Mouse (Mus musculus): ENCODE measurements at regions not wholly inside any gene's neighbourhood (a gene's known extent, or its start where the extent isn't known, plus 50 kb on each side); places are given as distances from the start of the nearest gene placed in this dataset.

DNA sequence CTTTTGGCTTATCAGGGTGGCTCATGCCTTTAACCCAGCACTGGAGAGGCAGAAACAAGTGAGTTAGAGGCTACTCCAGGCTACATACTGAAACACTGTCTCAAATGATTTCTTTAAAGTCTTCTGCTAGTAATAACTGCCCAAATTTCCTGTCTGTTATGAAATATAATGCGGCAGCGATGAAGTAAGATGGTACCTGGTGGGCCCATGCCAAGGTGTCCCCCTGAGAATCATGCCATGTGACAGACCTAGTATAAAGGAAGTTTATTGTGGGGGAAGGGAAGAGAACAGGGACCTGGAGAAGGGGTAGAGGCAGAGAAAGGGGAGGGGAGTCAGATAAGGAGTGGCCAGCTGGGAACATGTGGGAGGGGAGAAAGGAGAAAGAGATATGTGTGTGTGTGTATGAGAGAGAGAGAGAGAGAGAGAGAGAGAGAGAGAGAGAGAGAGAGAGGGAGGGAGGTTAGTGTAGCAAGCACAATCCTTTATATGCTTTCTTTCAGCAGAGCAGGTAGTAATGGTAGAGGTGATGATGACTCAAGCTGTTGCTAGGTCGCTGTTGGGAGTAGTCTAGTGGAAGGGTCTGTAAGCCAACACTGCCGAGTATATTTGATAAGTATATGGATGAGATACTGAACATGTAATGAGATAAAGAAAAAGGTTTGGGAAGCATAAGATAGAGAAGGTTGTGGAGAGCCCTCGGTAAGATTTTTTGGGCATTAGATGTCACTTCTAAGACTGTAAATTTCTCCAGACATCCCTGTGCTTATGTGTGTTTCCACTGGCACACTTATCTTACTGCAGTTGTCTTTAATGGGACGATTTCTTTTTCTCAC, 71.1 kb upstream of the Dph5 start:
- no peak for DNase-seq (ENCODE audit: low spot score)

DNA sequence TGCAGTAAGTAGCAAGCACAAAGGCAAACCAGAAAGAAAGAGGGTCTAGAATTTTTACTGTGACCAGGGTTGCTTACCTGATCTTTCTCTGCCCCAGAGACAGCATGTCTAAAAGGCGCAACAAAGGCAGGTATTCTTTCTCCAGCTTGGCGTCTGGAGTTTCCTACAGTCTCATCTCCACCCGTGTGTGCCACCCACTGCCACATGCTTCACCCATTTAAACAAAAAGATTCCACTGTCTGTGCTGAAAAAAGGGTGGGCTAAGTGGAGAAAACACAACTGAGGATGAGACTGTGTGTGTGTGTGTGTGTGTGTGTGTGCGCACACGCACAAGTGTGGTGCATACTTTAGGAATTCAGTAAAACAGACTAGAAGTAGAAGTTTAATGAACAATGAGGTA, 69.9 kb upstream of the Dph5 start:
- no peak for DNase-seq (ENCODE audit: low spot score)

DNA sequence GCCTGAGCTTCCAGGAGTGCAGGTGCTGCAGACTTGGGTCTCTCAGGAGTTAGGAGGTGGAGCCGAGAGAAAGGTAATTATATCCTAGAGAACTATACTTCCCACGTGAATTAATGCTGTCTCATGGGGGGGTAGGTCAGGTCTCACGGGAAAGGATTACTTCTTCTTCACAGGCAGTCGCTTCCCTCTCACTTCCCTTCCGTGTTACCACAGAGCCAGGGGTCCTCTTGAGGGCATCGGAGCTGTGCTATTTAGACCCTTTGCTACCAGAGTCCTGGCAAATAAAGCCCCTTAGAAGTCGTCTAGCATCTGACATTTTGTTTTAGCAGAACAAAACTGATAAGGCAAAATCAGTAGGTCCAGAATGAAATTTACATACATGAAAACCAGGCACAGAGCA, 68.9 kb upstream of the Dph5 start:
- no peak for DNase-seq (ENCODE audit: low spot score)

DNA sequence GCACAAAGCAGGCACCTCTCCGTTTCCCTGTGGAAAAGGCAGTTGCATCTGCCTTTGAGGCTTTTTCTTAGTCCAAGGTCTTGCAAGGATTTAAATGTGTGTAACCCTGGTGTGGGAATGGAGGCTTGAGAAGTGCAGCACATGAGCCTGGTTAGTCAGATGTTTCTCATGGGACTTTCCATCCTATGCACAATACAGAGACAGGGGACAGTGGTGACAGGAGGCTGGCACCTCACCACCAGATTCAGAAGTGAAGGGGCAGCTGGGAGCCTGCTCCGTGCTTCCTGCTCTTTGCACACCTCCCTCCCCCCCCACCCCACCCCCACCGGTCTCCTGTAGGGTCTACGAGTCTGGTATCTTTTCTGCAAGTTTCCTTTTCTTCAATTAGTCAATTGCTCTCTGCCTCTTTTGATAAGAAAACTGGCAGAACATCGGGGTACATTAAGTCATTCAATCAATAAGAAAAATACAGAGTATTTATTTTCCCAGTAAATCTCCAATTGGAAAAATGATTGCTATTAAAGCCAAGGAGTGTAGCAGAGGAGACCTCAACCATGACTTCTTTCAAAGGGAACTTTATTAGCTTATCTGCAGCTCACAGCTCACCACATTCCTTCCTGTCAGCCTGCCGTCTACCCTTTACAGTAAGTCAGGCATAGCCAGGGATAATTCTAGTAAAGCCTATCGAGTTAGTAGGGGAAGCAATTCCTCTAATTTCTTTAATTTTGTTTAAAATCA, 68.1 kb upstream of the Dph5 start:
- DNase-seq (ENCODE audit: low spot score) = no peak

DNA sequence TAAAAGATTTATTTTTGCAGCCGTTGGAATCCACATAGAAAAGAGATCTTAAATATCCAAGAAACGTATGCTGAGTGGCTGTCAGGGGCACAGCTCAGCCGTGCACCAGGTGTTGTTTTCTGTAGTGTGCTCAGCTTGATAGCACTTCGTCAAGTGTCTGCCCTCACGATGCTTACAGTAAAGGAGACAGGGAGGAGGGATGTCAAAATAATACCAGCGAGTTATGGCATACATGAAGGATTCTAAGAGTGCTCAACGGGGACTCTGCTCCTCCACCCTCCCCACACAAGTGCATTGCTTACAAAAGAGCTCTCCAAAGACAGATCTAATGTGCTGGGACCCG, 67.5 kb upstream of the Dph5 start:
- no peak for DNase-seq (ENCODE audit: low spot score)

DNA sequence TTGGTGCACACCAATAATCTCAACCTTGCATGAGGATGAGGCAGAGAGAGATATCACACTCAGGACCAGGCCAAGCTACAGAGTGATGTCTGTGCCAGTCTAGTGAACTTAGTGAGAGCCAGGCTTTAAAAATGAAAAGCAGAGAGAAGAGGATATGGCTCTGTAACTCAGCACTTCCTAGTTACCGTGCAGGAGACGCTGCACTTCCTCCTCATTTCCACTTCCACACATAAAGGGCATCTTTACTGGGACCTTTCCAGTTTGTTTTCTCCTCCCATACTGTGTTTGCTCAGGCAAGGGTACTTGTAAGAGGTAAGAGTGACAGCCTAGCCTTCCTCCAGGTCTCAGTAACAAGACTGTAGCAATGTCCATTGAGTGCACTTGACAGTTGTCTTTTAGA, 66.0 kb upstream of the Dph5 start:
- DNase-seq (ENCODE audit: low spot score) = no peak

DNA sequence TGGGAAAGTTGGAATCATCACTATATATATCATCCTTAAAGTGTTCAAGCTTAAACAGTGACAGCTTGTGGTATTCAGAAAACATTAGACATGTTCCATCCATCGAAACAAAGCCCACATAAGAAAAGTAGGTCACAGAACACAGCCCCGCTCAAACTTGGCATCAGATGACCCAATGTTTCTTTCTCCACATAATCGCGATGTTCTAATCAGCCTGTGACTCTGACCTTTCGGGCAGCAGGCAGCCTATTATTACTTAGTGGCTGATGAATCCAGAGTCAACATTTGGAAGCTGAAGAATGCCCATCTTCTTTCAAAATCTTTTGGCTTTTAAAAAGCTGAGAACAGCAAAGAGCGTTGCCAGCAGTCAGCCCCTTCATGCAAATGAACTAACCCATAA, 65.1 kb upstream of the Dph5 start:
- DNase-seq (ENCODE audit: low spot score) = no peak

DNA sequence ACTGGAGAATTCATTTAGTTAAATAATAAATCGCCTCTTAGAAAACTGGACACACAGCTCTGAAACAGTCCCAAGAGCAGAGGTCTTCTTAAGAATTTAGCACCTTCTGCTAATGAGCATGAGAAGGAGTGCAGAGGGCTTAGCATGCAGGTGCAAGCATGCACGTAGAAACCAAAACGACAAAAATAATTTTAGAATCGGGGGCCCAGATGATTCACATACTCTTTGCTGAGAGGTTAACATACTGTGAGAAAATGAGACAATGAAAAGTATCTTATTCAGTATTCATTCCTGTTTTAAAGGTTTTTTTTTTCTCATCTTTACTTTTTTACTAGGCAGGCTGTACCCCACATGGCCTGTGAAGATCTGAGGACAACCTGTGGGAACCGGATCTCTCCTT, 63.9 kb upstream of the Dph5 start:
- DNase-seq (ENCODE audit: low spot score) = no peak

DNA sequence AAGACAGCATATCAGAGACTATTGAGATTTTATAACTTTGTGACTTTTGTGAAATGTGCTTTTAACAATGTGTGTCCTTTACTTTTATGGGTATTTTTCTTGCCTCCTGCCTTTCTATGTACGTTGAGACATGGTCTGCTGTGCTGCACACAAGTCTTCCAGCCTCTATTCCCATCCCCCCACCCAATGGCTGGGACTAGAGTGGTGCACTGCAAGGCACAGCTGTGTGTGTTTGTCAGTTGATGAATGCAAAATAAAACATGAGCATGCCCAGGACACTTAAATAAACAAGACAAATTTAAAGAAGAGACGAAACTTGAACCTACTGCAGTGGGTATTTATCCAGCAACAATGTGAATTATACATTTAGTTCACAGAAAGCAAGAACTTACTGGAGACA, 62.8 kb upstream of the Dph5 start:
- DNase-seq (ENCODE audit: low spot score) = no peak

DNA sequence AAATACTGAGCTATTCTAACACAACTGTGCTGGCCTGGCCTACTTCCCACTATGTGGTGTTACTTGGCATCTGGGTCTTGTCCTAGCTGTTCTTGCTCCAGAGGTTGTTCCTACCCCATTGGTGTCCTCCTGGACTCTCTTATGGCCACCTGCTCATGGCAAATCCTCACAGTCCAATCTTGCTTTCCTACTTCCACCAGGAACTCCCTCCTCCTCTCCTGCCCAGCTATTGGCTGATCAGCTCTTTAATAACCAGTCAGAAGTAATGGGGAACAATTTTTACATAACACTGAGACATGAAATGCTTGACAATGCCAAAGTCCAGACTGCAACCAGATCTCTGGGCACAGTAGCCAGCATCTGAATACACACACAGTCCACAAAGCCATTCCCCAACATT, 52.3 kb upstream of the Dph5 start:
- no peak for DNase-seq (ENCODE audit: low spot score)

DNA sequence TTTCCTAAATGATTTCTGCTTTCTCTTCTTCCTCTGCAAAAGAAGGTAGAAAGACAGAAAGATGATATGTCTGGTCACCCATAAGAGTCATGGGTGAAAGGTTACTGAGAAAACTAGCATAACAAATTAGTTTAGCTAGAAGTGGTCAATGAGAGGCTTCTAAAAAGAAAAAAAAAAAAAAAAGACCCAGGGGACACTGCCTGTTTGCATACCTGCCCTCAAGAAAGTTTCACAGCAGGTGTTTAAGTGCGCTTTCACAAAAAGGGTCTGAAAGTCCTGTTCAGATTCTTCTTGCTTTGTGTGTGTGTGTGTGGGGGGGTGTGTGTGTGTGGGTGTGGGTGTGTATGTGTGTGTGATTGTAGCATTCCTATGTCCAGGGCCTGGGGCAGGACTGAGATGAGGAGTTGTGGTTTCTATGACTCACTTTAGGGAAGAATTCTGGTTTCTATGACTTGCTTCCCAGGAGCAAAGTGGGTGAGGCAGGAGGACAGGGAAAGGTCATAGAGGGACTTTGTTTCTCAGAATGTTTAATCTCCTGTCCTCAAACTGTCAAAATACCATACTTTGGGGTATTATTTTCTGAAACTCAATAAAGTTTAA, 49.9 kb upstream of the Dph5 start:
- no peak for DNase-seq (ENCODE audit: low spot score)
